8 mouse cellular contexts compared by ENCODE assay signal in the genomic region with DNA sequence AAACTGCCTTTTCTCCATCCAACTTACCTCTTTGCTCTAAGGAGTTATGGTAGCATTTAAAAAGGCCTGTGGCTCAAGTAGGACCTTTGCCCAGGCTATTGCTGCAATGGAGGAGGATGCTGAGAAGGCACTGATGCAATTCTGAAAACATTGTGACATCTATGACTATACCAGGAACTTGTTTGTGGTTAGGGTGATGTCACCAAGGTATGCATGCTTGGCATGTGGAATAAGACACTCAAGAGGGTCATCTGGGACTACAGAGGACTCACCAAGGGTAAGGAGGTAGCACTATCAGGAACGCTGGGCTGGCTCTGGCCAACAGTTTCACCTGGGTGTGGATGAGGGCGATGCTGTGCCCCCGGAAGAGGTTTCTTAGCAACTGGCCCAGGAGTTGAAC. TPM values are rescaled to one million over a fixed set of nuclear protein-coding genes. Genes with fewer than 3 reads are reported as not detected.
A peak's percentile ranks its signal among the peaks of the same experiment; 100 is the strongest.
DNase-seq lines count a peak whose midpoint lies in the region; ATAC-seq and TF ChIP-seq lines count a peak whose summit lies in the region.

A gene (minus strand): TSS at position 108 of the 400 bp plus-strand sequence.

- TF ChIP-seq CTCF in brain, embryonic 14.5 days (IDR thresholded peaks at IDR 0.05; ENCODE audit: borderline replicate concordance, extremely low read depth, insufficient read depth, insufficient read length): no peak
- no peak for TF ChIP-seq CTCF in intestine, postnatal 0 days (IDR thresholded peaks at IDR 0.05; ENCODE audit: low read depth)

- DNase-seq in heart, adult 11 months: peak; percentile 84
- no peak for DNase-seq in heart, adult 9 months (ENCODE audit: low spot score in 2 of 2)
- DNase-seq in brain, embryonic 14.5 days (ENCODE audit: low read depth): no peak
- no peak for DNase-seq in gastrocnemius, postnatal 4 days (ENCODE audit: low spot score in 2 of 2)
- DNase-seq in lung, postnatal 25 days (ENCODE audit: low spot score): peak; percentile 56
- DNase-seq in spleen, postnatal 4 days (ENCODE audit: low spot score in 2 of 2): no peak
- DNase-seq in urinary bladder, adult 18-20 months (ENCODE audit: low spot score in 2 of 2): no peak

- H3K27ac ChIP-seq in intestine, postnatal 0 days (ENCODE audit: low read depth, low read length): no peak within 1 kb of the TSS

- no peak within 1 kb of the TSS for H3K4me2 ChIP-seq in intestine, postnatal 0 days (replicated peaks; ENCODE audit: low read depth)

- H3K4me3 ChIP-seq in intestine, postnatal 0 days (ENCODE audit: low read depth, low read length): no peak within 1 kb of the TSS

- no peaks in the 10 kb centered on the region for H3K36me3 ChIP-seq in intestine, postnatal 0 days (ENCODE audit: control insufficient read depth, insufficient read depth)

- H3K9ac ChIP-seq in intestine, postnatal 0 days (ENCODE audit: low read depth, low read length): no peak within 1 kb of the TSS

- TF ChIP-seq POLR2A in brain, embryonic 14.5 days (IDR thresholded peaks at IDR 0.05; ENCODE audit: borderline replicate concordance, extremely low read depth, insufficient read depth, insufficient read length, poor library complexity, severe bottlenecking): no peak

- 64% methylated on average over 3 of the region's 3 CpGs for WGBS in intestine, postnatal 0 days

- H3K9me3 ChIP-seq in intestine, postnatal 0 days (ENCODE audit: control insufficient read depth): no peaks in the 10 kb centered on the region

- H3K27me3 ChIP-seq in intestine, postnatal 0 days (replicated peaks; ENCODE audit: control insufficient read depth, insufficient read depth, low read length): no peaks in the 10 kb centered on the region

- no peaks in the 10 kb centered on the region for H3K4me1 ChIP-seq in intestine, postnatal 0 days (replicated peaks; ENCODE audit: control insufficient read depth, insufficient read depth, low read length)

- ATAC-seq in intestine, postnatal 0 days: peak; percentile 73

RNA-seq across cellular contexts. Expression of the gene that starts here (rescaled TPM):
- polyA plus RNA-seq in brain, embryonic 14.5 days (2012; rRNA removed): 67.6 and 77.3 TPM in 2 replicates
- 10 to 100 TPM; 85.1 to 88.7 TPM for total RNA-seq in gastrocnemius, postnatal 4 days (2021)
- polyA plus RNA-seq in intestine, postnatal 0 days (2015; fragmentation: Nextera tagmentation; extraction: Ambion mirVana): 36.0 and 39.2 TPM in 2 replicates

Comparison
In these comparisons a context has a peak if more than half of its experiments do, and no peak if none do; other contexts are left out.
1. DNase-seq: peak in heart, adult 11 months (single experiment) and lung, postnatal 25 days (single experiment); none in heart, adult 9 months (0 of 2), brain, embryonic 14.5 days (single experiment), gastrocnemius, postnatal 4 days (0 of 2), spleen, postnatal 4 days (0 of 2) and urinary bladder, adult 18-20 months (0 of 2).